Mouse (Mus musculus) layer of hippocampus, adult 11-12 months (tissue): Measurements from ENCODE around the gene Apoc2.
"Not testable (repeated sequence)": the region's sequence is repeated elsewhere in the genome, so short reads cannot be mapped to it uniquely, and the experiment has no call there.

Experiments used
- DNase-seq: peaks from one replicate; pipeline ENCODE4 v3.0.0; 2022; ENCODE audit warnings: low spot score

Gene Apoc2

DNA sequence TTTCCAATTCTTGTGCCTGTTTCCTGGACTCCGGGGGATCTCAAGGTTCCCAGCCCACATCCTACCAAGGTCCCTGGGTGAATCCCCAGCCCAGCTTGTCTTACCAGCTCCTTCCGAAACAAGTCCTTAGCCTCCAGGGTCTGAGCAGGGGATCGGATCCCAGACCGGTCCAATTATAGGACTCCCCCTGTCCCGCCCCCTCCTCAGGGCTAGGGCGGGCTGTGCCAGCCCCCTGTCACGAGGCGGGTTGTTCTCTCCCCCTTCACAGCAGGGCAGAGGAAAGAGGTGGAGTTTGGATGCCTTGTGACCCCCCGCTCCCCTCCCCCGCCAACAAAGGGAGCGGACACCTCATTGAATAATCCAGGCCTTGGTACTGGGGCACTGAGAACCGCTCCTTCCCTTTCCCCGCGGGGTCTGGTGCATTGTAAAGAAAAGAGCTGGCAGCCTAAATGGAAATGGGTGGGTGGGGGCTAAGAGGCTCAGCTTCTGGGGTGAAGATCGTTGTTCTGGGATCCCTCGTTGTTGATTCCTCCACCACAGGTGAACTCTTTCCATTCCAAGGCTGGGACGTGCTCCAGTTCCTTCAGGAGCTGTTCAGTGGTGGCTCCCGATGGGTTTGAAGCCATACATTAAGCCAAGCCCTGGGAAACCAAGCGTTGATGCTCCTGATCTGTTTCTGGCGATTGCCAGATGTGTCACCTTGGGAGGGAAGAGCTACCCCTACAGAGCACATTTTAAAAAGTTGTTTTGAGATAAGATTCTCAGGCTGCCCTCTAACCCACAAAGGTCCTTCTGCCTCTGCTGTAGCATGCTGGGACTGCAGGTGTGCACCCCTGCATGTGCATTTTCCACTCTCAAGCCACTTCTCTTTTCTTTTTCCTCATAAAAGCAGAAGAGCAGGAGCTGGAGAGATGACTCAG is 21.4 kb upstream of the Apoc2 start, which contains the start of gene Apoe:
Gene Apoe (minus strand): TSS at position 282 of the 920 bp plus-strand sequence.
- DNase-seq: peak; percentile 78

DNA sequence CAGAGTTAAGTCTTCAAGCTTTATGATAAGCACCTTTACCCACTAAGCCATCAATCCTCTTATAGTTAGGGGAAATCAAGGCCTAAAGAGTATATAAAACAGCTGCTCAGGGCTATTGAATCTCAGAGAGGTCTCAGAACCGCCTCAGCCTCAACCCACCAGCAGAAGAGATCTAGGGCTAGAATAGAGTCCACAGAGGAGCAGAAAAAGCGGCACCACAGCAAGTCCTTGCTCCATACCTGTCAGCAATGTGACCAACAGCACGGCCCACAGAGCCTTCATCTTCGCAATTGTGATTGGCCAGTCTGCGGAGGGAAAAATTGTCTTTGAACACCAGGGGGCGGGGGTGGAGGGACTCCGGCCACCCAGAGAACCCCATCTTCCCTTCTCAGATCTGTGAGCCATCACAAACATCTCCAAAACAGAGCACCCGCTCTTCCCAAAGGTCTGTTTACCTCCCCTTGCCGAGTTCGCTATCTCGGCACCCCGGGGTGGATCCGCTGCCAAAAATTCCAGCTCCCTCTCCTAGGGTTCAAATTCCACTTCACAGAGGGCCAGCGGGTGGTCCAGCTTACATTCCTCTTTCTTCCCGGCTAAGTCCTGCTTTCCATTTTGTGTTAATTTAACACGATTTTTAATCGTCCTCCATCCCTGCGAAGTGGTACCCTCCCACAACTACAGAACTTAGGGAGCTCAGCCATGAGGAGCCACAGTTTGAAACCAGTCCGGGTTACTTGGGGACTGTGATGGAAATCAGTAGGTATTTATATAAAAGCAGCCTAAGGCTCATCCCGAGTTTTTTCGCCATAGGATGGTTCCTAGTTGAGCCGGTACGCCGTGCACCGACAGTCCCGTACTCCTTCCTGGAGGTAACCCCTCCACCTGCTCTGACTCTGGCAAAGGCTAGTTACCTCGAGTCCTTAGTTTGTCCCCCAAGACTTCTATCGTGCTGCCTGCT is 20.5 kb upstream of the Apoc2 start:
- DNase-seq: no peak

DNA sequence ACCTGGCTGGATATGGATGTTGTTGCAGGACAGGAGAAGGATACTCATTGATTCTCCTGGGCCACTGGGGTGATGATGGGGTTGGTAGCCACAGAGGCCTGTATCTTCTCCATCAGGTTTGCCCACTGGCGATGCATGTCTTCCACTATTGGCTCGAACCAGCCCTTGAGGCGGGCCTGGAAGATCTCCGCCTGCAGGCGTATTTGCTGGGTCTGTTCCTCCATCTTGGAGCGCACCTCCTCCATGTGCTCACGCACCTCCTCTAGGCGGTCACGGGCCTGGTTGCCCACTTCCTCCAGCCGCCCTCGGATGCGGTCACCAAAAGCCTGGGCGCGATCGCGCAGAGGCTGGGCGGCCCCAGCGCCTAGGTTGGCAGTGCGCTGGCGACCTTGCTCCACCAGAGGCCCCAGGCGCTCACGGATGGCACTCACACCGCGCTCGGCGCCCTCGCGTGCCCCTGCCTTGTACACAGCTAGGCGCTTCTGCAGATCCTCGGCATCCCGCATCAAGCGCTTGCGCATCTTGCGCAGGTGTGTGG is 18.7 kb upstream of the Apoc2 start:
- no peak for DNase-seq

DNA sequence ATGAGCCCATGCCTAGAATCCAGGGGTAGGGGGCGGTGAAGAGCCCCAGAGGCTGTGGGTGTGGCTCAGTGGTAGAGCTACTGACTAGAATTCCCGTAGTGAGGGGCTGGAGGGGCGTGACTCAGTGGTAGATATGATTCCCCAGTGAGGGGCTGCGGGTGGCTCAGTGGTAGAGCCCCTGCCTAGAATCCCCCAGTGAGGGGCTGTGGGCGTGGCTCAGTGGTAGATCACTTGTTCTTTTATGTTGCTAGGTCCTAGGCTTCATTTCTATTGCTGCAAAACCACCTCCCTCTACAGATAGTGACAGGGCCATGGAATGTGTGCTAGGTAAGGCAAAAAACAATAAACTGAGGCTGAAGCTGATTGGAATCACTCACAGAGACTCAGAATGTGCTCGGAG is 18.1 kb upstream of the Apoc2 start:
- no peak for DNase-seq

DNA sequence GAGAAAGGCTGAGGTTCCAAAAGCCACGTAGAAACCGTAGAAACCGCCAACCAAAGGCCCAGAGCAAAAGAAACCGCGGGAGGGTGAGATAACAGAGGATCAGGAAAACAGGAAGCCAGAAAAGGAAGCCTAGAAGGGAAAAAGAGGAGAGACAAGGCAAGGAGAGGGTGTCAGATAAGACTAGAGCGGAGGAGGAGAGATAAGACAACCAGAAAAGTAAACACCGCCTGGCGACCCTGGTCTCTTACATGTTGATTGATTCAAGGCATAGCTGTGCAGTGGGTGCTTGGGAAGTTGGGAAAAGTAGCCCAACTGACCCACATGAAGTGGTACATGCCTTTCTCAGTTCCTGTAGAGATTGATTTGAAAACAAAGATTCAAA is 17.5 kb upstream of the Apoc2 start:
- DNase-seq: no peak

DNA sequence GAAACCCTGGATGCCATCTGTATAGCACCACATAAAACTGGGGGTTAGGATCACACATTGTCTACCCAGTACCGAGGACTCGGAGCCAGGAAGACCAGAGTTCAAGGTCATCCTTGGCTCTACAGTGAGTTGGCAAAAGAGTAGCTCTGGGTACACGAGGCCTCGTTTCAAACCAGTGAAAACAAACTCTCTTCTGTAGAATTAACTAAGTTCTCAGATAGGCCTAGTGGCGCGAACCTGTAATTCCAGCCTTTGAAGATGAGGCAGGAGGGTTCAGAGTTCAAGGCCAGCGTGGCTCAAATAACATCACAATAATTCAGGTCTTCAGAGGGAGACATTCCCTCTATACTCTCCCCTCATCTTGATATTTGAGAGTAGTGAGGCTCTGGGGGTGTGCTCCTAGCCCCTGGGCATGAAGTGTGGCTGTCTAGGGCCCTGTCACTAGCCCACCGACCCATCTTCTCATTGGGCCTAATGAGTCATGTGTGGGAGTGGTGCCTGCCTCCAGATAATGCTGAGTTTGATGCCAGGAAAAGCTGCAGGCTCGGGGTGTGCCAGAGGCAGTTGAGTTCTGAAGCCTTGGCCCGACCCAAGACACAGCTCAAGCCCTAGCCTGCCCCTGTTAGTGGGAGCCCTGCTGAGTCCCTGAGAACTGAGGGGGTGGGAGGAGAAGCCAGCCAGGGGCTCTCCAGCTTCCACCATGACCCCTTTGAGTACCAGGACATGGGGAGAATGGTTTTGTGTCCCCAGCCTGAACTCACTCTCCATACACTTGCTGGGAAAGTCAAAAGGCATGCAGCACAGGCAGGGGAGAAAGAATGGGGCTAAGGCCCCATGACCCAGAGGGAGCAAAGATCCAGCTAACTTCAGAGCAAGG is 16.8 kb upstream of the Apoc2 start:
- no peak for DNase-seq

DNA sequence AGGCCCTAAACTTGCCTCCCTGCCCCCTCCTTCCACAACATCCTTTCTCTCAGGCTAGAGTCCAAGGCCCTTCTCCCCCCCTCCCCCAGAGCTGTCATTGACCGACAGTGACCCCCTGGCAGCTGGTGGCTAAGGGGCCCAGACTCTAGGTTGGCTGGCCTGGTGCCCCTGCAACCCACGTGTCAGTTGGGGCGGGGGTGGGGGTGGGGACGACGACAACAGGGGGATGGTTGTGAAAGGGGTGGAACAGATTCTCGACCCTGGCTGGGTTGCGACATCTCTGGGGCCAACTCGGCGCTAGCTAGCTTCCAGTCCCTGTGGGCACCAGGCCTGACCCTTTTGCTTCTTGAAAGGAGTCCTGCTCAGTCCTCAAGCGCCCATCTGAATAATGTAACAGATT is 15.7 kb upstream of the Apoc2 start:
- peak; percentile 71 for DNase-seq

DNA sequence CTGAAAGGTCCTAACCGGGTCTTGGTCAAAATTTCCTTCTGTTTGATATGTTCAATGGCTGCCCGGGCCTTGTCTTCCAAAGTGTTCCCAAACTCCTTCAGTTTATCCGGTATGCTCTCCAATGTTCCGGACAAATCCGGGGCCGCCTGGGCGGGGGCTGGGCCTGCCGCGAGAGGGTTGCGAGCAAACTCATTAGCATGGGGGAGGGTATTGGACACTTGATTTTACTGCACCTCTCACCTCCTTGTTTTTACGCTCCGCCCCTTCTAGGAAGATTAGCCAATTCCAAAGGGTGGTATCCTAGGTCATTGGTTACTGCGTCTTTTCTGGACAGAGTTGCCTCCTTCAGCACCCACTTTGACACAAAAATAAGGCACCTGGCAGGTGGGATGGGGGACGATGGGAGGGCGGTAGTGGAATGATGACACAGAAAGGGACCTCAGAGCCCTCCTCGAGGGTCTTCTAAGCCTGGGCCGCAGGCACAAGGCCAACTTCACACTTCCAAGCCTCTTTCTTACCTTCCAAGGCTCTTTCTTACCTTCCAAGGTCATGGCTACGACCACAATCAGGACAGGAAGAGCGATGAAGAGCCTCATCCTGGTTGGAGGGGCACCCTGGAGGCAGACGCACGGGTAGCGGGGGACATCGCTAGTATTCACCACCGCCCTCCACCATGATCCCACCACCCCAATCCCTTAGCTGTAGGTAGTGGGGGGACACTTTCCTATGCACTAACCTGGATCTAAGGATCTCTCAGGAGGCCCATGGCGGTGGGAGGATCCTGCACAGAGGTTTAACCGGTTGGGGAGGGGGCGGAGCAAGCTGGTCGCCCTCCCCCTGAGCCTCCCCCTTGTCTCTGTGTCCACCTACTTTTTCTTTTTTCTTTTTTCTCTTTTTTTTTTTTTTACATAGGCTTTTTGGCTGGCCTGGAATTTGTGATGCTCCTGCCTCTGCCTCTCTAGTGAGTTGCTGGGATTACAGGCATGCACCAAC is 14.4 kb upstream of the Apoc2 start, which contains the start of gene Apoc1:
Gene Apoc1 (minus strand): TSS at position 788 of the 993 bp plus-strand sequence.
- DNase-seq: no peak

DNA sequence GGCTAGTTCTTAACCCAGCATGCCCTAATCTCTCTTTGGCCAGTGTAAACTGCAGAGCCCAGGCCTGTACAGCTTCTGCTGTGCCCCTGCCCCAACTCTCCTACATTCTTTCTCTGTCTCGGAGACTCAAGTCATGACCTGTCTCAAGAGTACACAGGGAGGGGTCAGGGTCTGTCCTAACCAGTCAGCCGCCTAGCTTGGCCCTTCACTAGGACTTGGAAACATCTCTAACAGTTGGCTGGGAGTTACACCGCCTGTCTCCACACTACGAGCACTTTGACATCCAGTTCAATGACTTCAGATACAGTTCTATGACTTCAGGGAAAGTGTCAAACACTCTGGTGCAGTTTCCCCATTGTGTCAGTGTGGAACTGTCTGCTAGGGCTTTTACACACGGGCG is 13.7 kb upstream of the Apoc2 start:
- DNase-seq: no peak

DNA sequence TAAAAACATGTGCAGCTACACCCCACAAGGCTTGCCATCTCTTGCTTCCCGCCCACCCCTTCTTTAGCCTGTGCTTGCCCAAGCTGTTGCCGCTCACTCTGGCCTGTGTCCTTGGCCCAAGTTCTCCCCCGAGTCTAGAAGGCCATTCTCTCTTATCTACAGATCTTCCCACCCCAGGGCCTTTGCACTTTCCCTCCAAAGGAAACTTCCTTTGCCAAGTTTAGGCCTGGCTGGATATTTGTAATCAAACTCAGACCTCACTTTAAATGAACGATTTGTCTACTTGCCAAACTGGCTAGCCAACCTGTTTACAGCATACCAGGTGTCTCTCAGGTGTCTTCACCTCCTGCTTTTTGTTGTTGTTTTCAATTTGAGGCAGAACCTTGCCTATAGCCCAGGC is 13.1 kb upstream of the Apoc2 start:
- DNase-seq: no peak

DNA sequence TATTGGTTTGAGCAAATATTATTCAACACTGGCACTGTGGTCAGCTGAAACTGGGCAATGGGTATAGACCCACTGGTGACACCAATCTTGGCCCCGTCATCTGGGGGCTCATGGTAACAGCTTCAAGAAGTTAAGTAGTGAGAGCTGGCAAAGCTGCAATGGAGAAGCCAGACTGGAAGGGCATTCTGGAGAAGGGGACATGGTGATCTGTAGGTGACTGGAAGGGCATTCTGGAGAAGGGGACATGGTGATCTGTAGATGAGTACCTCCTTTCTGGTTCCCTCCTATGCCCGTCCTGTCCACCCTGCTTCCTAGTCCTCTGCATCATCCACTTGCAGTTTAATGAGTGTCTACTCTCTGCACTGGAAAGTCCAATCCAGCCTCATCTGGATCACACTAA is 10.9 kb upstream of the Apoc2 start:
- DNase-seq: no peak

DNA sequence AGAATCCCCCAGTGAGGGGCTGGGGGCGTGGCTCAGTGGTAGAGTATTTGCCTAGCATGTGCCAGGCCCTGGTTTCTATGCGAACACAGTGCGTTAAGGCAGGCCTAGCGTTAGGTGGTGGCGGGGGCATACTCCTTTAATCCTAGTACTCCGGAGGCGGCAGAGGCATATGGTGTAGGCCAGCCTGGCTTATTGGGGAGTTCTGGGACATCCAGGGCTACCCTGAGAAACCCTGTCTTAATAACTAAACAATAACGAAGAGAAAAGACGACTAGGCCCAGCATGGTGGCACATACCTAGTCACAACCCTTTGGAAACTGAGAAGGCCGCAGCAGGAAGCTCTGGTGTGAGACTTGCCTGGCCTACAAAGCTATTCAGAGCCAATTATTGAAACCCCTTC is 10.4 kb upstream of the Apoc2 start:
- no peak for DNase-seq

DNA sequence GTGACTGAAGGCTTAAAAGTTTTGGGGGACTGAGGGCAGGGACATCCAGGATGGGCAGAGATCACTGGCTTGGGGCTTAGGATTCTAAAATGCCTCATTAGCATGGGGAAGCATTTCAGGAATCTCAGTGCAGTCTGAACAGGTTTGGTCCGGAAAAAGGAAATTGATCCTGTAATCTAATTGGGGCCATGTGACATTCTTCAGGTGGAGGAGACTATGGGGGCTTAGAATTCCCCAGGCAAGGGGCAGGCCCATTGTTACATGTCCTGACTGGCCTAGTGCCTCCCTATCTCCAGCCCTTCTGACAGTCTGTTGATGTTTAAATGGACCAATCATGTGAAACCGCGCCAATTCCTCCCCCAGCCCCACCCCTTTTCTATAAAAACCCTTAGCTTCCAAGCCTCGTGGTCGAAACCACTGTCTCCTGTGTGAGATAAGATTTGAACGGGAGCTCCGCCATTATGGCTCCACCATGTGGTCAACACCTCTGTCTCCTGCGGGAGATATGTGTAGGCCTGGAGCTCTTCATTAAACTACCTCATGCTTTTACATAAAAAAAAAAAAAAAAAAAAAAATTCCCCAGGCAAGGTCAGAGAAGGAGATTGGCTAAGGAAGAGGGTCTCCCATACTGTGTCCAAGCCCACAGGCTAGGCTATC is 9.3 kb upstream of the Apoc2 start:
- not testable (repeated sequence) for DNase-seq

DNA sequence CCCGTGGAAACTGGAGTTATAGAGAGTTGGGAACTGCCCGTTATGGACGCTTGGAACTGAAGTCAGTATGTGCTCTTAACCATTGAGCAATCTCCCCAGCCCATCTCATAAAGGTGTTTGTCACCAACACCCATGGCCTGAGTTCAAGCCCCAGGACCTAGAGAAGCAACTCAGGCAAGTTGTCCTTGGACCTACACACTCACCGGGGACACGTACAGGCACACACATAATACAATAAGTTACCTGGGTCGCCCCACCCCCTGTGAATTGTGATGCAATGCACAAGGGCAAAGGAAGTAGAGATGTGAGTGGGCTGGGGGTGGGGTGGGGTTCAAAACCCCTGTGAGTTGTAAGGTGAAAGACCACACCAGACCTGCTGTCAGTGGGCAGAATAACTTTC is 8.8 kb upstream of the Apoc2 start:
- no peak for DNase-seq

DNA sequence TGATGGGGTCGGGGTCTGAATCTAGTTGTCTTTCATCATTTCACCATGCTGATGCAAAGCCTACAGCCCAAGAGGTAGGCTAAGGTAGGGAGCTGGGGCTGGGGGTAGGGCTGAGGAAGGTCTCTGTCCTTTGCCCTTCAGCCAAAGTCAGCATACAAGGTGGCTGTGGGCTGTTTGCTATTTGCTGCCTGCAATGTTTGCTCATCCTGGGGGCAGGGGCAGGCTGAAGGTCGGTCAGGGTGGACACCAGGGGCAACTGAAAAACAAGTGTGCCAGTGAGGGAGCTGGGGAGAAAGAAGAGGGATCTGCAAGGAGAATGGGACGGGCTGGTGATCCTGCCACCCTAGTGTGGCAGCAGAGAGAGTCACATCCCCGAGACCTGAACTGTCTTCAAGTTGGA is 7.6 kb upstream of the Apoc2 start:
- no peak for DNase-seq

DNA sequence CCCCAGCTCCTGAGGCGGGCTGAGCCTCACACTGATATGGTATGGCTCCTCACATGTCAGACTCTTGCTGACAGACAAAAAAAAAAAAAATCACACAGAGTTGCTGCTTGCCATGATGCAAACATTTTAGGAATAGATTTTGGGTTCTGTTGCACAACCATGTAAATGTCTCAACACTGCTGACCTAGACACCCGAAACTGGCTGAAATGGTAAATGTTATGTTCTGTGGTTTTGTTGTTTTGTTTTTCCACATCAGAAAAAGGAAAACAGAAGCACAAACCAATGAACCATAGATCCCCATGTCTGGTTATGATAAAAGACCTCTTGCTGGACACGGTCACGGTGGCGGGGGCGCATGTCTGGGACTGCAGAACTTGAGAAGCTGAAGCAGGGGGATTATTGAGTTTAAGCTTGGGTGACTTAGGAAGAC is 6.0 kb upstream of the Apoc2 start:
- no peak for DNase-seq

DNA sequence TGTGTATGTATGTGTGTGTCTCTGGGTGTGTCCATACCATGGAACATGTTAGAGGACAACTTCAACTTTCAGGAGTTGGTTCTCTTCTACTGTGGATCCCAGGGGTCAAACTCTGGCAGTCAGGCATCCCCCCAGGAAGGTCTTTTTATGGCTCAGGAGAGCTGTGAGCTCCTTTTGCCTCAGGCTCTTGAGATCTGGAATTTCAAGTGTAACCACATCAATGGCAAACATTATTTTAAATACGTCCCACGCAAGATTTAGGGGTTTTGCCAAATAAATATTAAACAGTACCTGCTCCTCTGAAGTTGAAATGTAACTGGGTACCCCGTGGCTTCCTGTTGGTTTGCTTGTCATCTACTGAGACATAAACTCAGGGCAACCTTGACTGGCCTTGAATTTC is 5.2 kb upstream of the Apoc2 start:
- no peak for DNase-seq

DNA sequence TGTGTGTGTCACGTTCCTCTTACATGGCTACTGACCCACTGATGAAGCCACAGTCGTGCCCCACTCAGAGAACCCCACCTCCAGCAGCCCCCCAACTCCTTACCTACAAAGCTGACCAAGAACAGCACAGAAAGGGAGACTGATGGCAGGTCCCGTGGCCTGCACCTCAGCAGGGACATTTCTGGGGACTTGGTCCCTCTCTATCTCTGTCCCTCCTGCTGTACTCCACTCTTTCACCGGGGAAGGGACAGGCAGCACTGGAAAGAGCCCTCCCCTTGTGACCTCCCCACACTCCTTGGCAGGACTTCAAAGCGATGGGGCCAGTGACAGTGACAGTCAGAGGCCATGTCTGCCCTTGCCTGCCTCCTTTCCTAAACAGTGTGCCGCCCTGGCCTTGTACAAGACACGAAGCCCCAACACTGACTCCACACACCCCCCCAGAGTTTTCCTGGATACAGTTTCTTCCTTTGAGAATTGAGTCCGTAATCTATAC is 3.5 kb upstream of the Apoc2 start, which contains the start of the genes Gm44805 and Apoc4:
Gene Gm44805 (minus strand): TSS at position 222 of the 493 bp plus-strand sequence.
Gene Apoc4 (minus strand): TSS at position 278 of the 493 bp plus-strand sequence.
- DNase-seq: no peak

DNA sequence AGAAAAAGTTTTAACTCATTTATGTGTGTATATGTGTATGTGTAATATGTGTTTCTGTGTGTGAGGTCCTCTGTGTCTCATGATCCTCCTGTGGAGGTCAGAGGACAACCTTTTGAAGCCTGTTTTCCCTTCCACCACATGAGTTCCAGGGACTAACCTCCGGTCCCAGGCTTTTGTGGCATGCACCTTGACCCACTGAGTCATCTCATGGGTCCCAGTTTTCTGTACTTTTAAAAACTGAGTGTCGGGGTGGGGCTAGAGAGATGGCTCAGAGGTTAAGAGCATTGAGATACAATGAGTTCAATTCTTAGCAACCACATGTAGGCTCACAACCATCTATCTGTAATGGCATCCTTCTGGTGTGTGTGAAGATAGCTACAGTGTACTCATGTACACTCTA is 3.0 kb upstream of the Apoc2 start:
- no peak for DNase-seq
